Mouse (Mus musculus) intestine, embryonic 15.5 days (tissue): Measurements from ENCODE around the gene Intu. TPM values are rescaled to one million over a fixed set of nuclear protein-coding genes. Genes with fewer than 3 reads are reported as not detected.

Experiments used
- ATAC-seq: fragments of 200-750 bp; cut with Nextera tagmentation; 2 replicates; pipeline ENCODE4 v1.8.0; 2017; ENCODE audit warnings: moderate TSS enrichment, moderate library complexity
- H3K27ac ChIP-seq: fragments of 300-500 bp; sonication (generic); 2 replicates; pipeline ENCODE4 v1.5.1; 2015; ENCODE audit warnings: mild to moderate bottlenecking, inconsistent platforms
- H3K27me3 ChIP-seq: fragments of 300-500 bp; sonication (generic); replicated peaks from 2 replicates; pipeline ENCODE4 v1.6.1; 2015; ENCODE audit warnings: inconsistent platforms
- H3K36me3 ChIP-seq: fragments of 300-500 bp; sonication (generic); 2 replicates; pipeline ENCODE4 v1.6.1; 2015; ENCODE audit warnings: inconsistent platforms
- H3K4me1 ChIP-seq: fragments of 300-500 bp; sonication (generic); replicated peaks from 2 replicates; pipeline ENCODE4 v1.6.1; 2015; ENCODE audit warnings: inconsistent platforms
- H3K4me2 ChIP-seq: fragments of 300-500 bp; sonication (generic); replicated peaks from 2 replicates; pipeline ENCODE4 v1.6.1; 2015; ENCODE audit warnings: mild to moderate bottlenecking, inconsistent platforms
- H3K4me3 ChIP-seq: fragments of 300-500 bp; sonication (generic); replicated peaks from 2 replicates; pipeline ENCODE4 v1.5.1; 2015; ENCODE audit warnings: inconsistent platforms
- H3K9ac ChIP-seq: fragments of 300-500 bp; sonication (generic); 2 replicates; pipeline ENCODE4 v1.6.1; 2015; ENCODE audit warnings: inconsistent platforms
- H3K9me3 ChIP-seq: fragments of 300-500 bp; sonication (generic); 2 replicates; pipeline ENCODE4 v1.6.1; 2016; ENCODE audit warnings: inconsistent platforms
- WGBS: fragments of 180-500 bp; shearing (Covaris S2); methylation state at CpG from one replicate; pipeline ENCODE4 v1.1.7; 2015; 5-methylcytosine and 5-hydroxymethylcytosine counted together
- polyA plus RNA-seq: library from polyadenylated mRNA; unstranded; fragments of >200 nt; fragmentation: Nextera tagmentation; extraction: Ambion mirVana; gene quantifications from 2 replicates; pipeline ENCODE4 v1.2.1, GENCODE M21; 2015

Intu gene
- polyA plus RNA-seq, result 1.9 and 2.2 TPM in 2 replicates

DNA sequence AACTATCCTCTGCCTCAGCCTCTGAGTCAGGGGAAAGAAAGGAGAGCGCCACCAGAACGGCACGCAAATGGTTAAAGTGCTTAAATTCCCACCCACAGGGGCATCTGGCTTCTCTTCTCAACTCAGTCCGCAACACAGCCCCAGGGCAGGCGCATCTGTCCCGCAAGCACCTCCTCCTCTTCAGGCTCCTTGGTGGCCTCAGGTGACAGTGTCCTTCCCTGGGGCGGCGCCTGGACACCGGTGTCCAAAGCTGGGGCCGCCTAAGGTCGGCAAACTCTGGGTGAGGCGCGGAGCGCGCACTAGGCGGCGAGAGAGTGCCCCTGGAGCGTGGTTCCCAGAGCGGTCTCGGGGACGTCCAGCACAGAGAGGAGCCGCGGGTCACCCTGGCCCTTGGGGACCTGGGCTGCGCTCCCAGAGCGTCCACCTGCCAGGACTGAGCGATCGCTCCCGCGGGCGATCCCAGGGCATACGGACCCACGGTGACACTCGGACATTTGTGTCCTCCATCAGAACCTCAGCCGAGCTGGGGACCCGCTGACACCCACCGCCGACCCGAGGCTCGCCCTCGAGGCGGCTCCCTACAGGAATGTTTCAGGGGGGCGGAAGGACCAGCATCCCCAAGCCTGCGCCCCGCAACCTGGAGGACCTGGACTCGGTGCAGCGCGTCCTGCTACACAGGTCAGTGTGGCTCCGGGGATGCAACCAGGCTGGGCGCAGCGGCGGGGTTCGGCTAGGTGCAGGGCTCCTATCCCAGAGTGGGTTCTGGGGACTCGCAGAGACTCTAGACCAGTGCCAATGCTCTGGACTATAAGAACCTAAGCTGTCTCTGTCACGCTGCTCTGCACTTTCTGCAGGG lies at the start of gene Intu:
Intu (plus strand) TSS at position 1 of the 856 bp plus-strand sequence.
- Histone ChIP-seq H3K9ac (peak within 1 kb of the TSS; percentile 35), H3K4me1 (peaks cover 9% of the 10 kb centered on the region; the same call in 1 of the 2 replicates), H3K4me3 (peak within 1 kb of the TSS; percentile 44), H3K27me3 (peaks cover 18% of the 10 kb centered on the region), H3K4me2 (peak within 1 kb of the TSS; percentile 99), H3K9me3 (no peaks in the 10 kb centered on the region), H3K27ac (no peak within 1 kb of the TSS), H3K36me3 (no peaks in the 10 kb centered on the region)
- ATAC-seq, result peak; percentile 91
- WGBS, result under 1% methylated on average over 54 of the region's 54 CpGs

DNA sequence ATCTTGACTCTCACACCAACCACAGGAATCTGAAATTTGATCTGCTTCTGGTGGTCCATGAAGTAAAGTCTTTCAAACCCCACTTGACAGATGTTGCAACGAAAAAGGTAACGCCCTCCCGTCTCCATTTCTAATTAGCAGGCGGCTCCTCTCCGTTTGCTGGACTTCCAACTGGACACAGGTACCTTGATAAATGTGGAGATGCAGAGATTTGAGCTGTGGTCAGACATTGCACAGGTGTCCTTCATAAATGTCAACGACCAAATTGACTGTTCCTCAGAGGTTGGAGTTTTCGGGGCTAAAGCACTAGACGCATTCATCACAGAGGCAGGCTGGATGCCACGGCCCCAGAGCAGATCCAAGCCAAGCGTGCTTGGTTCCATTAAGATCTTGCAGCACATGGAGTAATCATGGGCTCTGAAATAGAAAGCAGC lies 47.8 kb upstream of the Intu start:
- H3K9ac ChIP-seq, result no peak overlapping the region
- H3K4me3 ChIP-seq, result no peak overlapping the region
- H3K36me3 ChIP-seq, result no peaks in the 10 kb centered on the region
- H3K27ac ChIP-seq, result no peak overlapping the region
- ATAC-seq, result no peak
- no peaks in the 10 kb centered on the region for H3K9me3 ChIP-seq
- H3K4me2 ChIP-seq, result peak overlapping the region; percentile 44
- H3K4me1 ChIP-seq, result no peaks in the 10 kb centered on the region
- WGBS, result 35% methylated on average over 10 of the region's 10 CpGs
- no peaks in the 10 kb centered on the region for H3K27me3 ChIP-seq

DNA sequence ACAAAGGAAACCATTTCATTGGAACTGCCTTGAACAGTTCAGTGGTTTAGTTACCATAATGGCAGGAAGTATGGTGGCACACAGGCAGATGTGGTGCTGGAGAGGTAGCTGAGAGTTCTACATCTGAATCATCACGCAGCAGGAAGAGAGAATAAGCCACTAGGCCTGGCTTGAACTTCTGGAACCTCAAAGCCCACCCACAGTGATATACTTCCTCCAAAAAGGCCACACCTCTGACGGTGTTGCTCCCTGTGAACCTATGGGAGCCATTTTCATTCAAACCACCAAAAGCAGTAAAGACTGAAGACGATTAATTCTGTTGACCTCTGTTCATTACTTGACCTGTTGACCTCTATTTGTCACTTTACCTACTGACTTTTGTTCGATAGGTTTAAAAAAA lies 43.7 kb upstream of the Intu start:
- H3K4me3 ChIP-seq, result no peak overlapping the region
- no peaks in the 10 kb centered on the region for H3K9me3 ChIP-seq
- no peak overlapping the region for H3K4me2 ChIP-seq
- H3K27me3 ChIP-seq, result no peaks in the 10 kb centered on the region
- no peak overlapping the region for H3K27ac ChIP-seq
- no peak for ATAC-seq
- 83% methylated on average over 4 of the region's 4 CpGs for WGBS
- H3K4me1 ChIP-seq, result no peaks in the 10 kb centered on the region
- H3K9ac ChIP-seq, result no peak overlapping the region
- no peaks in the 10 kb centered on the region for H3K36me3 ChIP-seq

DNA sequence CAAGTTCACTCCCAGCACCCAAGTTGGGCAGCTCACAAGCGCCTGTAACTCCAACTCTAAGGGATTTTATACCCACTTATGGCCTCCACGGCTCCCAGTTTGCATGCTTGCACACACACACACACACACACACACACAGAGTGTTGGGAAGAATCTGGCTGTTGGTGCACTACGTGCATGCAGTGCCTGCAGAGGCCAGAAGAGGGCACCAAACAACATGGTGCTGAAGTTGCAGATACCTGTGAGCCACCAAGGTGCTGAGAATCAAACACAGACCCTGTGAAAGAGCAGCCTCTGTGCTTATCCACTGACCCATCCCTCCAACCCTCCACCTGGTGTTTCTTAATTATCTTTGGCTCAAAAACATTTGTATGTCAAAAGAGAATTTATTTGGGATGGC lies 39.3 kb upstream of the Intu start:
- no peak overlapping the region for H3K9ac ChIP-seq
- H3K4me3 ChIP-seq, result no peak overlapping the region
- no peaks in the 10 kb centered on the region for H3K36me3 ChIP-seq
- WGBS, result 95% methylated on average over 3 of the region's 3 CpGs
- H3K27me3 ChIP-seq, result no peaks in the 10 kb centered on the region
- ATAC-seq, result no peak
- H3K4me1 ChIP-seq, result no peaks in the 10 kb centered on the region
- no peak overlapping the region for H3K4me2 ChIP-seq
- H3K9me3 ChIP-seq, result no peaks in the 10 kb centered on the region
- no peak overlapping the region for H3K27ac ChIP-seq

DNA sequence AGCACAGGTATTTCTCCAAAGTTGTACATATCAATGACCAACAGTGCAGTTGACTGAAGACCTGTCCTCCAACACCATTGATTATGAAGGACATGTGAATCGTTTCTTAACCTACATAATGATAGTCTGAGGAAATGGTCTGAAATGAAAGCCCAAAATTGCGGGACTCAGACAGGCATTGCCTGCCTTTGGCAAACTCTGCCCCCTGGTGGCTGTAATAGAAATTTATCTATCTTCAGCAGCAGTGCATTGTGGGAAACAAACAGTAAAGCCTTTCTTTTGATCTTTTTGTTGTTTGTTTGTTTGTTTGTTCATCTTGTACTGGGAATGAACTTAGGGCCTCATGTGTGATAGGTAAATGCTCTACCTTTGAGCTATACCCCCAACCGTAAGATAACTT lies 32.2 kb upstream of the Intu start:
- Histone ChIP-seq H3K4me2 (no peak overlapping the region), H3K4me3 (no peak overlapping the region), H3K4me1 (no peaks in the 10 kb centered on the region), H3K9me3 (no peaks in the 10 kb centered on the region), H3K9ac (no peak overlapping the region), H3K36me3 (no peaks in the 10 kb centered on the region), H3K27me3 (no peaks in the 10 kb centered on the region), H3K27ac (no peak overlapping the region)
- no peak for ATAC-seq
- 93% methylated on average over 3 of the region's 3 CpGs for WGBS

DNA sequence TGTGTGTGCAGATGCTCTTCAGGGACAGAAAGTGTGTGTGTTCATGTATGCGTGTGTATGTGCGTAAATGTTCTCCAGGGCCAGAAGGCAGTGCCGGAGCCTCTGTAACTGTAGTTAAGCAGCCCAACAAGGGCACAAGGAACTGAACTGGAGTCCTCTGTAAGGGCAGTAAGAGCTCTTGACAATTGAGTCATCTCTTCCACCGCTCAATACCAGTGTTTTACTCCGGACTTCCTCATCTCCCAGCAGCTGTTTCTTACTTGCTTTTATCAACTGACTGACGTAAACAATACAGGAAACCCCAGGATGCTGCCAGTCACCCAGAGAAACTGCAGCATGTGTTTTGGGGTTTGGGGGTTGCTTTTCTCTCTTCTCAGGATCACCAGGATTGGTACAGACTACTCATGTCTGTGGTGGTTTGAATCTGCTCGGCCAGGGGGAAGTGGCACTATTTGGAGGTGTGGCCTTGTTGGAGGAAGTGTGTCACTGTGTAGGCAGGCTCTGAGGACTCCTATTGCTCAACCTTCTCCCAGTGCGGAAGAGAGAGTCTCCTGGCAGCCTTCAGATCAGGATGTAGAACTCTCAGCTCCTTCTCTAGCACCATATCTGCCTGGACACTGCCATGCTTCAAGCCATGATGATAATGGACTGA lies 30.8 kb upstream of the Intu start:
- Histone ChIP-seq H3K36me3 (no peaks in the 10 kb centered on the region), H3K4me3 (no peak overlapping the region), H3K4me2 (no peak overlapping the region), H3K4me1 (no peaks in the 10 kb centered on the region), H3K9me3 (no peaks in the 10 kb centered on the region), H3K27me3 (no peaks in the 10 kb centered on the region), H3K27ac (no peak overlapping the region), H3K9ac (no peak overlapping the region)
- WGBS, result 82% methylated on average over 8 of the region's 8 CpGs
- ATAC-seq, result no peak

DNA sequence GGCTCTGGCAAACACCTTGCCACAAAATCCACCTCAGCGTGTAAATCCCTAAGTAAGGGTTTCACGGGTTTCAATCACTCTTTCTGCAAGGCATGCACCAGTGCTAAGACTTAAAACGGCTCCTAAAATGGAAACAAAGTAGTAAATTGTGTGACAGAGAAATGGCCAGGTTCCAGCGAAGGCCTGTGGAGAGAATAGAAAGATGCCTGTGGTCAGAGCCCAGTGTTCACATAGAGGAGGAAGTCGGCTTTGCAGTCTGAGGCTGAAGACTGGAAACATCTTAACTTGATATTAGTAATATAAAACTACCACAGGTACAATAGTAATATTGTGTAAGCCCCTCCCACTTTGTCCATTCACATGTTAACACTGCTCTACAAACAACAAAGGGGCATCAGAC lies 26.7 kb upstream of the Intu start:
- H3K9me3 ChIP-seq, result no peaks in the 10 kb centered on the region
- no peaks in the 10 kb centered on the region for H3K4me1 ChIP-seq
- H3K4me3 ChIP-seq, result no peak overlapping the region
- no peak overlapping the region for H3K4me2 ChIP-seq
- 64% methylated on average over 5 of the region's 5 CpGs for WGBS
- H3K27ac ChIP-seq, result no peak overlapping the region
- H3K27me3 ChIP-seq, result no peaks in the 10 kb centered on the region
- no peak overlapping the region for H3K9ac ChIP-seq
- ATAC-seq, result no peak
- H3K36me3 ChIP-seq, result no peaks in the 10 kb centered on the region

DNA sequence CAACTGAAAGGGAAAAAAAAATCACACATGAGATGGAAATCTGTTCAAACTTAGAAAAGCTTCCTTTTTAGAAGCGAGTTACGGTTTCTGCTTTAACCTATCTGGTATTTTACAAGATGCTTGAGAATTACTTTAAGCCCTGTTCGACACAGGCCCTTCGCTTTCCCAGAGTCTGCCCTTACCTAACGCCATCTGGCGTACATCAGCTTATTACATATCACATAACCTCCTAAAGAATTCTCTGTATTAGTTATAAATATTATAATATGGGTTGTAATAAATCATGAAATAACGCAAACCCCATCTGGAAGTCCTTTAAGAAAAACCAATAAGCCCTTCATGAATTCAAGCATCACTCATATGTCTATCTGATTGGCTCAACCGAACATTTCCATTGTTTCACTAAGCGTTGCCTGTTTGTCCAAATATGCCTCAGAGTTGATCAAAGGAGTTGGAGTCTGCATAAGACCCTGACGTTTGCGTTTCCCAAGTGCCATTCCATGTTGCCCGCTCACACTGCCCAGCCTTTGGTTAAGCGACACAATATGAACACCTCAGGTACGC lies 25.6 kb upstream of the Intu start:
- no peak overlapping the region for H3K27ac ChIP-seq
- no peak for ATAC-seq

DNA sequence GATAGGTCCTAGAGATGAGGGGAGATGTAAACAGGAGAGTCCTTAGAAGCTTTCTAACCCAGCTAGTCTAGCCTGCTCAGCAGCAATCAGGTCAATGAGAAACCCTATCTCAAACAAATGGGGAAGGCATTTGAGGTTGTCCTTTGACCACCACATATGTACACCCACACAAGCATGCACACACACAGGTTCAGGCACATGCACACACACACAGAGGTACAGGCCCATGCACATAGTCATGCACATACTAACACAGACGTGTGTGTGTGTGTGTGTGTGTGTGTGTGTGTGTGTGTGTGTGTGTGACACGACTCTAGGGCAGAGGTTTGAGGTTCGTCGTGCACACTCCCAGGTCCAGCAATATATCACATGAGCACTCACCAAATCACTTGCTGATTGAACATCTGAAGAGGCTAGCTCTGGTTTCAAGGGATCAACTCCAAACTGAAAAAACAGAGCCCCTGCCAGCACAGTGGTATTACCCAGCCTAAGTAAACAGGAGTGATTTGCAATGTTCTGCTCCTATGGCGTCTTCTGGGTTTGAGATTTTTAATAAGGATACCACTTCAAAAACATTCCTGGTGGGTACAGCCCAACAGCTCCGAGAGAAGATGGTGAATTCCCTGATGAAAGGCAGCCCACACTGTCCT lies 22.0 kb upstream of the Intu start:
- ATAC-seq, result no peak; the same call in 1 of the 2 replicates
- Histone ChIP-seq H3K9me3 (no peaks in the 10 kb centered on the region), H3K4me3 (no peak overlapping the region), H3K9ac (no peak overlapping the region), H3K36me3 (no peaks in the 10 kb centered on the region), H3K27ac (no peak overlapping the region), H3K4me2 (no peak overlapping the region), H3K4me1 (0 out of 2 replicates have a peak, but pooled peaks cover 2% of the 10 kb centered on the region), H3K27me3 (no peaks in the 10 kb centered on the region)
- WGBS, result 56% methylated on average over 6 of the region's 6 CpGs

More for the DNA sequence above, 25.6 kb upstream of the Intu start:
- no peak overlapping the region for H3K4me2 ChIP-seq
- H3K27me3 ChIP-seq, result no peaks in the 10 kb centered on the region
- H3K4me1 ChIP-seq, result 0 out of 2 replicates have a peak, but pooled peaks cover under 1% of the 10 kb centered on the region
- no peaks in the 10 kb centered on the region for H3K36me3 ChIP-seq
- WGBS, result 77% methylated on average over 14 of the region's 14 CpGs
- H3K9ac ChIP-seq, result no peak overlapping the region
- H3K4me3 ChIP-seq, result no peak overlapping the region
- H3K9me3 ChIP-seq, result no peaks in the 10 kb centered on the region

DNA sequence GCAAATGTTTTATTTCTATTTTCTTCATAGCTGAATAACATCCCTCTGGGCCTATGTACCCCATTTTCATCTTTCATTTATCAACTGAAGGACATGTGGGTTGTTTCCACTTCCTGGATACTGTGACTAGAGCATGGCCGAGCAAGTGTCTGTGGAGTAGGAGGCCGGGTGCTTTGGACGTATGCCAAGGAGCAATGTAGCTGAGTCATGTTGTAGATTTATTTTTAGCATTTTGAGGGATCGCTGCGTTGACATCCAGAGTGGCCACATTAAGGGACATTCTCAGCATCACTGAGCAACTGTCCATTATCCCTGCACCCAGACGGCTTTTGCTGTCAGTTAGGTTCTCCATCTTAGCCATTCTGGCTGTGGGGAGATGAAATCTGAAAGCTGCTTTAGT lies 20.5 kb upstream of the Intu start:
- Histone ChIP-seq H3K4me1 (0 out of 2 replicates have a peak, but pooled peaks cover 2% of the 10 kb centered on the region), H3K27ac (no peak overlapping the region), H3K36me3 (no peaks in the 10 kb centered on the region), H3K4me2 (no peak overlapping the region), H3K9me3 (no peaks in the 10 kb centered on the region), H3K9ac (no peak overlapping the region), H3K4me3 (no peak overlapping the region), H3K27me3 (no peaks in the 10 kb centered on the region)
- ATAC-seq, result no peak
- 47% methylated on average over 6 of the region's 6 CpGs for WGBS

DNA sequence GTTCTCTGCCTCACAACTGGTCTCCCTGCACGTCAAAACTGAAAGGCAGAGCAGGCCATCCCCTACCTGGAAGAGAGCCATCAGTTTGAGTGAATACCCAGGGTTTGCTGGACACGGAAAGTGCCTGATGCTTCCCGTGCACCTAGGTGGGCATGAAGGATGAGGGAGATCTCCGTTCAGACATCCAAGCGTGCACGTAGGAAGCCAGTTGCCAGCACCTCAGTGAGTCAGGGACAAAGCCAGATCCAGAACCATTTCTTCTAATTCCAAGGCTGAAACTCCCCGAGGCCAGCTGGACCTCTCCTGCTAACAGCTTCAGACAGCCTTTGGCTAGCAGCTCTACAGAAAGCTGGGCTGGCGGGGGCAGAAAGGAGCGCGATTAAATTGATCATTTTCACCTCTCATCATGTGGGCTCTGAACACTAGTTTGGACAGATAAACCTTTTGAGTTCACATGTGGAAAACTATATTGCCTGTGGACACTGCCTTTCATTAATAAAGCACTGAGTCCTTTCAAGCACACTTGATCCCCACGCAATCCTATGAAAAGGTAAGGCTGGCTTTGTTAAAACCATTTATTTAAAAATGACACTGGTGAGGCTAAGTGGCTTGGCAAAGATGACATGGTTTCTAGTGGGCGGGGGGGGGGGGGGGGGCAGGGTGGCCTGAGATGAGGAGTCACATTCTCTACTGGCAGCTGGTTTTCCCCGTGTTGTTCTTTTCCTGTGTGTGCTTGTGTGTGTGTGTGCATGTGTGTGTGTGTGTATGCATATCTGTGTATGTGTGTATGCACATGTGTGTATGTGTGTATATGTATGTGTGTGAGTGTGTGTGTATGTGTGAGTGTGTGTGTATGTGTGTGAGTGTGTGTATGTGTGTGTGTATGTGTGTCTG lies 17.9 kb upstream of the Intu start:
- WGBS, result 80% methylated on average over 13 of the region's 13 CpGs

More for the DNA sequence above, 17.9 kb upstream of the Intu start:
- Histone ChIP-seq H3K9me3 (no peaks in the 10 kb centered on the region), H3K4me2 (no peak overlapping the region), H3K4me1 (0 out of 2 replicates have a peak, but pooled peaks cover 2% of the 10 kb centered on the region), H3K27ac (no peak overlapping the region), H3K4me3 (no peak overlapping the region), H3K27me3 (no peaks in the 10 kb centered on the region), H3K9ac (no peak overlapping the region), H3K36me3 (no peaks in the 10 kb centered on the region)
- ATAC-seq, result no peak
